Mouse (Mus musculus): Measurements from ENCODE around the gene Foxm1. TPM values are rescaled to one million over a fixed set of nuclear protein-coding genes. Genes with fewer than 3 reads are reported as not detected.

The Foxm1 gene
- polyA plus RNA-seq, 1 experiment from 2014 or later = 26.3 TPM

GRCm38 (mm10) chr6:128381254-128381653 is 18.5 kb downstream of the Foxm1 start:
- no peak overlapping the region for H3K9ac ChIP-seq (ENCODE audit: low read depth, low read length)
- 70% methylated on average over 3 of the region's 3 CpGs for WGBS

GRCm38 (mm10) chr6:128383752-128384151 is 21.0 kb downstream of the Foxm1 start:
- no peak overlapping the region for H3K4me3 ChIP-seq (ENCODE audit: low read depth, low read length)
- H3K27me3 ChIP-seq (replicated peaks; ENCODE audit: control insufficient read depth, insufficient read depth, low read length) = no peaks in the 10 kb centered on the region
- no peak overlapping the region for H3K9ac ChIP-seq (ENCODE audit: low read depth, low read length)
- no peaks in the 10 kb centered on the region for H3K9me3 ChIP-seq (ENCODE audit: control insufficient read depth, low read length)
- no peaks in the 10 kb centered on the region for H3K4me1 ChIP-seq (ENCODE audit: control insufficient read depth, insufficient read depth, low read length)
- ATAC-seq (ENCODE audit: low read depth) (no peak), DNase-seq (ENCODE audit: low spot score) (no peak)
- no peaks in the 10 kb centered on the region for H3K36me3 ChIP-seq (ENCODE audit: control insufficient read depth, insufficient read depth, low read length)
- no peak overlapping the region for H3K4me2 ChIP-seq (ENCODE audit: low read depth, low read length)
- WGBS = 66% methylated on average over 7 of the region's 7 CpGs
- no peak overlapping the region for H3K27ac ChIP-seq (replicated peaks; ENCODE audit: low read depth, low read length)

More at GRCm38 (mm10) chr6:128381254-128381653, 18.5 kb downstream of the Foxm1 start:
- no peak overlapping the region for H3K27ac ChIP-seq (replicated peaks; ENCODE audit: low read depth, low read length)
- no peaks in the 10 kb centered on the region for H3K9me3 ChIP-seq (ENCODE audit: control insufficient read depth, low read length)
- H3K4me1 ChIP-seq (ENCODE audit: control insufficient read depth, insufficient read depth, low read length) = no peaks in the 10 kb centered on the region
- H3K36me3 ChIP-seq (ENCODE audit: control insufficient read depth, insufficient read depth, low read length) = peaks cover 3% of the 10 kb centered on the region; the same call in 1 of the 2 replicates
- H3K27me3 ChIP-seq (replicated peaks; ENCODE audit: control insufficient read depth, insufficient read depth, low read length) = no peaks in the 10 kb centered on the region
- H3K4me3 ChIP-seq (ENCODE audit: low read depth, low read length) = no peak overlapping the region
- ATAC-seq (ENCODE audit: low read depth) (no peak), DNase-seq (ENCODE audit: low spot score) (no peak)
- no peak overlapping the region for H3K4me2 ChIP-seq (ENCODE audit: low read depth, low read length)

- 74% methylated on average over 1 of the region's 1 CpGs for WGBS
- no peak for DNase-seq (ENCODE audit: low spot score)
- H3K9ac ChIP-seq (ENCODE audit: low read depth, low read length) = no peak overlapping the region
- H3K9me3 ChIP-seq (ENCODE audit: control insufficient read depth, low read length) = no peaks in the 10 kb centered on the region
- no peak overlapping the region for H3K4me2 ChIP-seq (ENCODE audit: low read depth, low read length)
- H3K27me3 ChIP-seq (replicated peaks; ENCODE audit: control insufficient read depth, insufficient read depth, low read length) = no peaks in the 10 kb centered on the region
- no peaks in the 10 kb centered on the region for H3K36me3 ChIP-seq (ENCODE audit: control insufficient read depth, insufficient read depth, low read length)
- H3K4me3 ChIP-seq (ENCODE audit: low read depth, low read length) = no peak overlapping the region
- ATAC-seq (ENCODE audit: low read depth) = no peak
- no peak overlapping the region for H3K27ac ChIP-seq (replicated peaks; ENCODE audit: low read depth, low read length)
- no peaks in the 10 kb centered on the region for H3K4me1 ChIP-seq (ENCODE audit: control insufficient read depth, insufficient read depth, low read length)
Measured at GRCm38 (mm10) chr6:128385026-128385425, 22.3 kb downstream of the Foxm1 start.

- no peaks in the 10 kb centered on the region for H3K36me3 ChIP-seq (ENCODE audit: control insufficient read depth, insufficient read depth, low read length)
- WGBS = 71% methylated on average over 1 of the region's 1 CpGs
- ATAC-seq (ENCODE audit: low read depth) (peak; percentile 44), DNase-seq (ENCODE audit: low spot score) (peak; percentile 70)
- no peaks in the 10 kb centered on the region for H3K27me3 ChIP-seq (replicated peaks; ENCODE audit: control insufficient read depth, insufficient read depth, low read length)
- H3K27ac ChIP-seq (replicated peaks; ENCODE audit: low read depth, low read length) = no peak overlapping the region
- no peaks in the 10 kb centered on the region for H3K4me1 ChIP-seq (ENCODE audit: control insufficient read depth, insufficient read depth, low read length)
- no peak overlapping the region for H3K9ac ChIP-seq (ENCODE audit: low read depth, low read length)
- H3K4me2 ChIP-seq (ENCODE audit: low read depth, low read length) = no peak overlapping the region
- H3K4me3 ChIP-seq (ENCODE audit: low read depth, low read length) = no peak overlapping the region
- no peaks in the 10 kb centered on the region for H3K9me3 ChIP-seq (ENCODE audit: control insufficient read depth, low read length)
Measured at GRCm38 (mm10) chr6:128389185-128389584, 26.4 kb downstream of the Foxm1 start.

- Histone ChIP-seq H3K27me3 (replicated peaks; ENCODE audit: control insufficient read depth, insufficient read depth, low read length) (no peaks in the 10 kb centered on the region), H3K36me3 (ENCODE audit: control insufficient read depth, insufficient read depth, low read length) (no peaks in the 10 kb centered on the region), H3K27ac (replicated peaks; ENCODE audit: low read depth, low read length) (no peak overlapping the region), H3K4me3 (ENCODE audit: low read depth, low read length) (no peak overlapping the region), H3K4me2 (ENCODE audit: low read depth, low read length) (no peak overlapping the region), H3K4me1 (ENCODE audit: control insufficient read depth, insufficient read depth, low read length) (no peaks in the 10 kb centered on the region), H3K9me3 (ENCODE audit: control insufficient read depth, low read length) (no peaks in the 10 kb centered on the region), H3K9ac (ENCODE audit: low read depth, low read length) (no peak overlapping the region)
- DNase-seq (ENCODE audit: low spot score) = no peak
- no peak for ATAC-seq (ENCODE audit: low read depth)
- WGBS = 36% methylated on average over 1 of the region's 1 CpGs
Measured at GRCm38 (mm10) chr6:128390683-128391082, 27.9 kb downstream of the Foxm1 start.

- no peak for ATAC-seq (ENCODE audit: low read depth)
- no peaks in the 10 kb centered on the region for H3K9me3 ChIP-seq (ENCODE audit: control insufficient read depth, low read length)
- no peak overlapping the region for H3K27ac ChIP-seq (replicated peaks; ENCODE audit: low read depth, low read length)
- no peak overlapping the region for H3K4me2 ChIP-seq (ENCODE audit: low read depth, low read length)
- no peak overlapping the region for H3K9ac ChIP-seq (ENCODE audit: low read depth, low read length)
- no peaks in the 10 kb centered on the region for H3K36me3 ChIP-seq (ENCODE audit: control insufficient read depth, insufficient read depth, low read length)
- H3K4me3 ChIP-seq (ENCODE audit: low read depth, low read length) = no peak overlapping the region
- peaks cover 10% of the 10 kb centered on the region; the same call in 1 of the 2 replicates for H3K4me1 ChIP-seq (ENCODE audit: control insufficient read depth, insufficient read depth, low read length)
- WGBS = 80% methylated on average over 7 of the region's 7 CpGs
- no peaks in the 10 kb centered on the region for H3K27me3 ChIP-seq (replicated peaks; ENCODE audit: control insufficient read depth, insufficient read depth, low read length)
- no peak for DNase-seq (ENCODE audit: low spot score)
Measured at GRCm38 (mm10) chr6:128397574-128398261, 35.0 kb downstream of the Foxm1 start.

- no peaks in the 10 kb centered on the region for H3K27me3 ChIP-seq (replicated peaks; ENCODE audit: control insufficient read depth, insufficient read depth, low read length)
- peak within 1 kb of the TSS; percentile 55 for H3K9ac ChIP-seq (ENCODE audit: low read depth, low read length)
- ATAC-seq (ENCODE audit: low read depth) (no peak), DNase-seq (ENCODE audit: low spot score) (no peak)
- H3K4me3 ChIP-seq (ENCODE audit: low read depth, low read length) = peak within 1 kb of the TSS; percentile 19
- peak within 1 kb of the TSS; percentile 44; the same call in 1 of the 2 replicates for H3K27ac ChIP-seq (replicated peaks; ENCODE audit: low read depth, low read length)
- H3K9me3 ChIP-seq (ENCODE audit: control insufficient read depth, low read length) = no peaks in the 10 kb centered on the region
- 69% methylated on average over 3 of the region's 3 CpGs for WGBS
- peak within 1 kb of the TSS; percentile 51 for H3K4me2 ChIP-seq (ENCODE audit: low read depth, low read length)
- H3K36me3 ChIP-seq (ENCODE audit: control insufficient read depth, insufficient read depth, low read length) = no peaks in the 10 kb centered on the region
- H3K4me1 ChIP-seq (ENCODE audit: control insufficient read depth, insufficient read depth, low read length) = peaks cover 10% of the 10 kb centered on the region; the same call in 1 of the 2 replicates
Measured at GRCm38 (mm10) chr6:128398996-128399395, 36.2 kb downstream of the Foxm1 start, which contains the start of gene Nrip2. Nrip2 (plus strand) TSS chr6:128399296.

GRCm38 (mm10) chr6:128399421-128400185 is 36.8 kb downstream of the Foxm1 start:
- H3K9ac ChIP-seq (ENCODE audit: low read depth, low read length) = peak overlapping the region; percentile 55
- H3K4me1 ChIP-seq (ENCODE audit: control insufficient read depth, insufficient read depth, low read length) = peaks cover 10% of the 10 kb centered on the region; the same call in 1 of the 2 replicates
- no peaks in the 10 kb centered on the region for H3K27me3 ChIP-seq (replicated peaks; ENCODE audit: control insufficient read depth, insufficient read depth, low read length)
- no peaks in the 10 kb centered on the region for H3K36me3 ChIP-seq (ENCODE audit: control insufficient read depth, insufficient read depth, low read length)
- peak; percentile 79 for ATAC-seq (ENCODE audit: low read depth)
- DNase-seq (ENCODE audit: low spot score) = peak; percentile 74
- WGBS = 30% methylated on average over 18 of the region's 21 CpGs
- peak overlapping the region; percentile 51 for H3K4me2 ChIP-seq (ENCODE audit: low read depth, low read length)
- H3K4me3 ChIP-seq (ENCODE audit: low read depth, low read length) = peak overlapping the region; percentile 19
- H3K9me3 ChIP-seq (ENCODE audit: control insufficient read depth, low read length) = no peaks in the 10 kb centered on the region
- peak overlapping the region; percentile 44; the same call in 1 of the 2 replicates for H3K27ac ChIP-seq (replicated peaks; ENCODE audit: low read depth, low read length)
